Mouse (Mus musculus) left cerebral cortex, postnatal 36 days (tissue): ENCODE measurements around the gene Strap. TPM values are rescaled to one million over a fixed set of nuclear protein-coding genes. Genes with fewer than 3 reads are reported as not detected.
"Not testable (repeated sequence)": the region's sequence is repeated elsewhere in the genome, so short reads cannot be mapped to it uniquely, and the experiment has no call there.

Experiments used
- DNase-seq, 2 experiments: peaks; one replicate each; pipeline ENCODE4 v3.0.0; 2021 to 2022; ENCODE audit warnings: low spot score in 2 of 2, mixed read lengths in 1 of 2
- intact Hi-C: fragments of 180-260 bp; cut with DNase I; formaldehyde crosslinking; loops from one replicate; pipeline ENCODE4 v1.15.1; 2025
- total RNA-seq, 2 experiments: library from RNA; stranded (reverse); gene quantifications; 2 replicates each; pipeline ENCODE4 v1.2.3; 2021

Strap gene
- total RNA-seq, result 100 to 1,000 TPM; 103 to 113 TPM

GRCm38 (mm10) chr6:137734846-137735609 lies at the start of gene Strap:
Gene Strap, plus strand, starts transcription at chr6:137735078.
- intact Hi-C loops, result no loop called here

GRCm38 (mm10) chr6:137687667-137688066 lies 47.2 kb upstream of the Strap start:
- DNase-seq, result no peak
- intact Hi-C loops, result no loop called here

More at GRCm38 (mm10) chr6:137734846-137735609, at the start of gene Strap:
- peak; percentile 91 to 92 for DNase-seq

- intact Hi-C loops, result no loop called here
- DNase-seq, result no peak
Measured at GRCm38 (mm10) chr6:137688079-137688478, 46.8 kb upstream of the Strap start.

- intact Hi-C loops, result no loop called here
Measured at GRCm38 (mm10) chr6:137688506-137689105, 46.3 kb upstream of the Strap start.

GRCm38 (mm10) chr6:137690550-137691119 lies 44.2 kb upstream of the Strap start:
- DNase-seq, result no peak
- intact Hi-C loops, result no loop called here

More at GRCm38 (mm10) chr6:137688506-137689105, 46.3 kb upstream of the Strap start:
- no peak for DNase-seq

GRCm38 (mm10) chr6:137694310-137694709 lies 40.6 kb upstream of the Strap start:
- intact Hi-C loops, result no loop called here
- no peak for DNase-seq

GRCm38 (mm10) chr6:137695046-137695445 lies 39.8 kb upstream of the Strap start:
- intact Hi-C loops, result no loop called here
- DNase-seq, result no peak

GRCm38 (mm10) chr6:137696445-137697204 lies 38.3 kb upstream of the Strap start:
- no peak for DNase-seq
- intact Hi-C loops, result no loop called here

- DNase-seq, result no peak
- intact Hi-C loops, result no loop called here
Measured at GRCm38 (mm10) chr6:137699434-137699833, 35.4 kb upstream of the Strap start.

- no peak for DNase-seq
- intact Hi-C loops, result no loop called here
Measured at GRCm38 (mm10) chr6:137702186-137702585, 32.7 kb upstream of the Strap start.

GRCm38 (mm10) chr6:137702918-137703317 lies 32.0 kb upstream of the Strap start:
- intact Hi-C loops, result no loop called here

GRCm38 (mm10) chr6:137703431-137703830 lies 31.4 kb upstream of the Strap start:
- intact Hi-C loops, result no loop called here

More at GRCm38 (mm10) chr6:137702918-137703317, 32.0 kb upstream of the Strap start:
- DNase-seq, result no peak

GRCm38 (mm10) chr6:137704300-137704939 lies 30.5 kb upstream of the Strap start:
- DNase-seq, result no peak
- intact Hi-C loops, result no loop called here

More at GRCm38 (mm10) chr6:137703431-137703830, 31.4 kb upstream of the Strap start:
- DNase-seq, result no peak

GRCm38 (mm10) chr6:137706209-137706608 lies 28.7 kb upstream of the Strap start:
- DNase-seq, result no peak
- intact Hi-C loops, result no loop called here

- DNase-seq, intact Hi-C loops: not testable (repeated sequence)
Measured at GRCm38 (mm10) chr6:137708726-137709405, 26.0 kb upstream of the Strap start.

- intact Hi-C loops, result loop anchor here (5.0 kb wide), 1 partner anchor 48 kb away; no protein-coding TSS in a partner anchor
- DNase-seq, result no peak
Measured at GRCm38 (mm10) chr6:137710179-137711037, 24.5 kb upstream of the Strap start.

GRCm38 (mm10) chr6:137712654-137713309 lies 22.1 kb upstream of the Strap start:
- DNase-seq, result no peak
- intact Hi-C loops, result loop anchor here (5.0 kb wide), 1 partner anchor 50 kb away; no protein-coding TSS in a partner anchor
